In the genomic region with DNA sequence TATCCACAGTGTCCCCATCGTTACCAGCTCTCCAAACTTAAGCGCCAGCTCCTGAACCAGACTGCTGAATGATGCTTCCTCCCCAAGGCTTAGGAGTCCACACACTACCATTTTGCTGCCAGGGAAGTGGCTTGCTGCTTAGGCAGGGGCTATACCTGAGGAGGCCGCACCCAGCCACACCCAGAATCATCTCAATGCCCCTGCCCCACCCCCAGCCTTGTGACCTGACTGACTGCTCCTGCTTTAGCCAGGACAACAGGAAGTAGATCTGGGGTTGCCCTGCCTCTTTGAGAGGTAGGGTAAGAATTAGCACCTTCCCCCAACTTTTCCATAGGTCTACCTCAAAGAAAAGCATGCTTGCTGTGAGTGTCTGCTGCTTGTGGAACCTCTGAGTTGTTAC, we compare ENCODE assay signal across 12 mouse cellular contexts. TPM values are rescaled to one million over a fixed set of nuclear protein-coding genes. Genes with fewer than 3 reads are reported as not detected.
DNase-seq lines count a peak whose midpoint lies in the region; ATAC-seq and TF ChIP-seq lines count a peak whose summit lies in the region.
"Had no signal": no experiment of that assay in that cellular context is flagged by ENCODE, and none has a peak within 500 bp of the region (broad histone marks: within the 10 kb centered on the region; RNA-seq: fewer than 3 reads in every experiment).

No protein-coding gene starts in this region.

- no peak for ATAC-seq in intestine, embryonic 14.5 days (replicated peaks; ENCODE audit: low FRiP score, low TSS enrichment, low read depth)
- no peak for ATAC-seq in intestine, embryonic 16.5 days
- ATAC-seq in limb, embryonic 15.5 days (ENCODE audit: insufficient number of reproducible peaks, low FRiP score, low TSS enrichment, low read depth), result no peak

- TF ChIP-seq CTCF in ES-Bruce4 (IDR thresholded peaks at IDR 0.05; ENCODE audit: low read depth, low read length), result no peak

- DNase-seq in intestine, embryonic 14.5 days (ENCODE audit: low spot score), result no peak
- DNase-seq in embryonic facial prominence, embryonic 10.5 days (ENCODE audit: low spot score), result no peak
- no peak for DNase-seq in adrenal gland, adult (ENCODE audit: inconsistent age in 2 of 2, low spot score in 1 of 2)
- DNase-seq in cerebellum, postnatal 14 days, result no peak
- no peak for DNase-seq in adipocyte (ENCODE audit: low spot score)
- DNase-seq: cerebellum, postnatal 25 days; kidney, adult 2 months had no signal

- H3K9ac ChIP-seq in intestine, embryonic 14.5 days (ENCODE audit: low read length), result no peak overlapping the region
- no peak overlapping the region for H3K9ac ChIP-seq in intestine, embryonic 16.5 days (ENCODE audit: low read depth, low read length)
- no peak overlapping the region for H3K9ac ChIP-seq in ES-Bruce4 (ENCODE audit: low read depth, poor library complexity, severe bottlenecking)
- H3K9ac ChIP-seq in limb, embryonic 15.5 days, result no peak overlapping the region

- WGBS in intestine, embryonic 14.5 days, result 82% methylated on average over 3 of the region's 3 CpGs
- 86% methylated on average over 3 of the region's 3 CpGs for WGBS in intestine, embryonic 16.5 days
- 92% methylated on average over 3 of the region's 3 CpGs for WGBS in embryonic facial prominence, embryonic 10.5 days
- 80% methylated on average over 3 of the region's 3 CpGs for WGBS in limb, embryonic 15.5 days

- H3K36me3 ChIP-seq in intestine, embryonic 14.5 days (ENCODE audit: control insufficient read depth, insufficient read depth, low read length), result peaks cover 13% of the 10 kb centered on the region
- H3K36me3 ChIP-seq in intestine, embryonic 16.5 days (ENCODE audit: control insufficient read depth, insufficient read depth, low read length), result 0 out of 2 replicates have a peak, but pooled peaks cover under 1% of the 10 kb centered on the region
- H3K36me3 ChIP-seq in ES-Bruce4 (ENCODE audit: control insufficient read depth, insufficient read depth, low read length, poor library complexity, severe bottlenecking), result 0 out of 2 replicates have a peak, but pooled peaks cover 1% of the 10 kb centered on the region
- peaks cover 49% of the 10 kb centered on the region for H3K36me3 ChIP-seq in embryonic facial prominence, embryonic 10.5 days (replicated peaks)
- H3K36me3 ChIP-seq in limb, embryonic 15.5 days, result peaks cover 13% of the 10 kb centered on the region

- H3K27ac ChIP-seq in intestine, embryonic 14.5 days (ENCODE audit: low read depth), result peak overlapping the region; percentile 91; the same call in 1 of the 2 replicates
- no peak overlapping the region; the same call in 1 of the 2 replicates for H3K27ac ChIP-seq in intestine, embryonic 16.5 days (ENCODE audit: low read length)
- H3K27ac ChIP-seq in ES-Bruce4 (ENCODE audit: insufficient read depth, low read length), result peak overlapping the region; percentile 75
- H3K27ac ChIP-seq in embryonic facial prominence, embryonic 10.5 days (replicated peaks), result peak overlapping the region; percentile 92
- peak overlapping the region; percentile 96 for H3K27ac ChIP-seq in limb, embryonic 15.5 days

- peaks cover 60% of the 10 kb centered on the region for H3K4me1 ChIP-seq in intestine, embryonic 14.5 days (replicated peaks; ENCODE audit: control insufficient read depth, insufficient read depth, low read length)
- peaks cover 50% of the 10 kb centered on the region for H3K4me1 ChIP-seq in intestine, embryonic 16.5 days (ENCODE audit: control insufficient read depth, insufficient read depth, low read length)
- peaks cover 10% of the 10 kb centered on the region for H3K4me1 ChIP-seq in ES-Bruce4 (ENCODE audit: control insufficient read depth, insufficient read depth, low read length)
- peaks cover 81% of the 10 kb centered on the region for H3K4me1 ChIP-seq in embryonic facial prominence, embryonic 10.5 days
- peaks cover 68% of the 10 kb centered on the region for H3K4me1 ChIP-seq in limb, embryonic 15.5 days

- H3K9me3 ChIP-seq in intestine, embryonic 14.5 days (ENCODE audit: control insufficient read depth, low read length), result no peaks in the 10 kb centered on the region
- no peaks in the 10 kb centered on the region for H3K9me3 ChIP-seq in intestine, embryonic 16.5 days (ENCODE audit: control insufficient read depth, low read length)
- no peaks in the 10 kb centered on the region for H3K9me3 ChIP-seq in ES-Bruce4 (replicated peaks; ENCODE audit: control insufficient read depth, insufficient read depth, low read length, poor library complexity, severe bottlenecking)
- H3K9me3 ChIP-seq in embryonic facial prominence, embryonic 10.5 days, result no peaks in the 10 kb centered on the region
- H3K9me3 ChIP-seq in limb, embryonic 15.5 days, result no peaks in the 10 kb centered on the region

- no peak for TF ChIP-seq POLR2A in ES-Bruce4 (IDR thresholded peaks at IDR 0.05; ENCODE audit: insufficient read depth, low read length)

- TF ChIP-seq EP300 in ES-Bruce4 (IDR thresholded peaks at IDR 0.05; ENCODE audit: insufficient read depth, low read depth, low read length), result peak; percentile 94

- no peak overlapping the region for H3K4me3 ChIP-seq in intestine, embryonic 14.5 days (ENCODE audit: low read depth, low read length)
- no peak overlapping the region for H3K4me3 ChIP-seq in intestine, embryonic 16.5 days (ENCODE audit: low read length)
- no peak overlapping the region for H3K4me3 ChIP-seq in ES-Bruce4 (ENCODE audit: low read depth, low read length)
- H3K4me3 ChIP-seq in embryonic facial prominence, embryonic 10.5 days, result peak overlapping the region; percentile 84
- 0 out of 2 replicates have a peak overlapping the region, but pooled peaks have one; percentile 3 for H3K4me3 ChIP-seq in limb, embryonic 15.5 days
- H3K4me3 ChIP-seq: erythroblast, embryonic 14.5 days had no signal

- H3K27me3 ChIP-seq in intestine, embryonic 14.5 days (replicated peaks; ENCODE audit: control insufficient read depth, insufficient read depth, low read length), result no peaks in the 10 kb centered on the region
- no peaks in the 10 kb centered on the region for H3K27me3 ChIP-seq in intestine, embryonic 16.5 days (replicated peaks; ENCODE audit: control insufficient read depth, insufficient read depth, low read length)
- no peaks in the 10 kb centered on the region for H3K27me3 ChIP-seq in ES-Bruce4 (ENCODE audit: control insufficient read depth, insufficient read depth, low read length, poor library complexity, severe bottlenecking)
- H3K27me3 ChIP-seq in embryonic facial prominence, embryonic 10.5 days (replicated peaks; ENCODE audit: low read depth, poor library complexity, severe bottlenecking), result 0 out of 2 replicates have a peak, but pooled peaks cover 4% of the 10 kb centered on the region
- no peaks in the 10 kb centered on the region for H3K27me3 ChIP-seq in limb, embryonic 15.5 days

- no peak overlapping the region for H3K4me2 ChIP-seq in intestine, embryonic 14.5 days (ENCODE audit: low read length)
- no peak overlapping the region for H3K4me2 ChIP-seq in intestine, embryonic 16.5 days (ENCODE audit: low read depth, low read length)
- H3K4me2 ChIP-seq in limb, embryonic 15.5 days, result peak overlapping the region; percentile 74

RNA-seq across cellular contexts. Expression of gene Ephb3, which starts 4.7 kb away (rescaled TPM):
- 17.6 and 17.8 TPM in 2 replicates for polyA plus RNA-seq in intestine, embryonic 14.5 days (2014; fragmentation: Nextera tagmentation; extraction: Ambion mirVana)
- 9.1 and 9.3 TPM in 2 replicates for polyA plus RNA-seq in intestine, embryonic 16.5 days (2015; fragmentation: Nextera tagmentation; extraction: Ambion mirVana)
- 24.8 and 26.3 TPM in 2 replicates for polyA plus RNA-seq in ES-Bruce4 (2011; ENCODE audit: insufficient read depth, insufficient read length, low read depth, missing spikeins)
- 32.0 and 38.6 TPM in 2 replicates for polyA plus RNA-seq in embryonic facial prominence, embryonic 10.5 days (2016; fragmentation: Nextera tagmentation; extraction: Ambion mirVana)
- polyA plus RNA-seq in limb, embryonic 15.5 days (2015; fragmentation: Nextera tagmentation; extraction: Ambion mirVana), result 33.0 and 43.8 TPM in 2 replicates
- polyA plus RNA-seq: erythroblast, embryonic 14.5 days had no signal

RNA-seq across cellular contexts. Expression of gene Teddm3, which starts 55.5 kb away (rescaled TPM):
- 0.27 TPM in 1 of 2 replicates, not detected in the other for polyA plus RNA-seq in intestine, embryonic 14.5 days (2014; fragmentation: Nextera tagmentation; extraction: Ambion mirVana)
- polyA plus RNA-seq in intestine, embryonic 16.5 days (2015; fragmentation: Nextera tagmentation; extraction: Ambion mirVana), result 0.20 TPM in 1 of 2 replicates, not detected in the other
- not detected in 2 replicates for polyA plus RNA-seq in ES-Bruce4 (2011; ENCODE audit: insufficient read depth, insufficient read length, low read depth, missing spikeins)
- not detected in 2 replicates for polyA plus RNA-seq in embryonic facial prominence, embryonic 10.5 days (2016; fragmentation: Nextera tagmentation; extraction: Ambion mirVana)
- polyA plus RNA-seq in limb, embryonic 15.5 days (2015; fragmentation: Nextera tagmentation; extraction: Ambion mirVana), result 15.9 and 17.6 TPM in 2 replicates
- polyA plus RNA-seq: erythroblast, embryonic 14.5 days; heart, embryonic 14.5 days; kidney, adult 2 months had no signal

Comparison
In these comparisons a context has a peak if more than half of its experiments do, and no peak if none do; other contexts are left out.
1. H3K4me3 ChIP-seq: peak in embryonic facial prominence, embryonic 10.5 days (single experiment) and limb, embryonic 15.5 days (single experiment); none in intestine, embryonic 14.5 days (single experiment), intestine, embryonic 16.5 days (single experiment) and ES-Bruce4 (single experiment).
2. RNA of gene Teddm3, which starts 55.5 kb away (polyA plus RNA-seq): 15.9 to 17.6 TPM in limb, embryonic 15.5 days; 0.20 TPM in intestine, embryonic 16.5 days, 0.27 TPM in intestine, embryonic 14.5 days, not detected in ES-Bruce4 and not detected in embryonic facial prominence, embryonic 10.5 days; every median in the first group is over 10 times any median in the second.